Comparison of ENCODE assay signal across 16 mouse cellular contexts in the genomic region with DNA sequence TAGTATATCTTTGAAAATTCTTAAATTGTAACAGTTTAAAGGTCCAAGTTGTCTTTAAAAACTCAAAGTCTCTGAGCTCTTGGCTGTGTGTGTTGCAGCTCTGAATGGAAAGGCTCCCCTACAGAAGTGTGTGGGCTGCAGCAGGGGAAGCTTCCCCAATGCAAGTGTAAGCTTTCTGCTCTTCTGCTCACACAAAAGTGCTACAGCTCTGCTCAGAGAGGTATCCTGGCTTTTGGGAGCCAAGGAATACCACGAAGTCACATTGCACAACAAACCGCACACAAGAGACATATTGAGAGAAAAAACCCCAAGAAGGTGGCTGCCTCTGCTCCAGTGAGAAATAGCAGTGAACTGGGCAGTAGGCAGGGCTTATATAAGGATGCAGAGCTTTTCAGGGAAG.
DNase-seq lines count a peak whose midpoint lies in the region.
"Had no signal": no experiment of that assay in that cellular context is flagged by ENCODE, and none has a peak within 500 bp of the region (broad histone marks: within the 10 kb centered on the region; RNA-seq: fewer than 3 reads in every experiment).

No protein-coding gene starts in this region.

- intact Hi-C loops in left cerebral cortex, postnatal 36 days (cut with DNase I): no loop called here

- peak; percentile 9 to 37 for DNase-seq in frontal cortex, postnatal 36 days (ENCODE audit: low spot score in 2 of 2)
- DNase-seq in frontal cortex, postnatal 25 days (ENCODE audit: low spot score in 2 of 2): no peak
- DNase-seq in left cerebral cortex, postnatal 36 days (ENCODE audit: low spot score in 2 of 2): peak; percentile 10 to 30
- no peak for DNase-seq in left cerebral cortex, adult 9 months (ENCODE audit: low spot score in 2 of 2)
- peak; percentile 12 to 13 for DNase-seq in right cerebral cortex, adult 2 months (ENCODE audit: low spot score in 2 of 2)
- no peak for DNase-seq in right cerebral cortex, postnatal 10 days (ENCODE audit: low spot score in 2 of 2)
- peak; percentile 57 for DNase-seq in telencephalon, adult 2 months (ENCODE audit: low read depth, low spot score)
- no peak for DNase-seq in spleen, postnatal 4 days (ENCODE audit: low spot score in 2 of 2)
- DNase-seq: adrenal gland, adult 2 months; adrenal gland, postnatal 10 days; adrenal gland, postnatal 25 days; cerebellum, adult 11-12 months; cerebellum, adult 2 months; cerebellum, adult 9-10 months; cerebellum, postnatal 10 days; cerebellum, postnatal 25 days had no signal

Comparison
In these comparisons a context has a peak if more than half of its experiments do, and no peak if none do; other contexts are left out.
1. DNase-seq: peak in frontal cortex, postnatal 36 days (2 of 2), left cerebral cortex, postnatal 36 days (2 of 2), right cerebral cortex, adult 2 months (2 of 2) and telencephalon, adult 2 months (single experiment); none in frontal cortex, postnatal 25 days (0 of 2), left cerebral cortex, adult 9 months (0 of 2), right cerebral cortex, postnatal 10 days (0 of 2) and spleen, postnatal 4 days (0 of 2).